Mouse (Mus musculus) limb, embryonic 11.5 days (tissue): ENCODE data around the gene Mettl26. TPM values are rescaled to one million over a fixed set of nuclear protein-coding genes. Genes with fewer than 3 reads are reported as not detected.

Experiments
- ATAC-seq: fragments of 200-750 bp; cut with Nextera tagmentation; 2 replicates; pipeline ENCODE4 v1.8.0; 2017; ENCODE audit warnings: low read depth; ENCODE audit not compliant: insufficient number of reproducible peaks, low FRiP score, low TSS enrichment
- DNase-seq: peaks from one replicate; pipeline ENCODE4 v3.0.0-alpha.2; 2015; ENCODE audit warnings: low spot score
- H3K27ac ChIP-seq: fragments of 300-500 bp; sonication (generic); replicated peaks from 2 replicates; pipeline ENCODE4 v1.5.1; 2014; ENCODE audit warnings: low read depth, mild to moderate bottlenecking, low read length
- H3K27me3 ChIP-seq: fragments of 300-500 bp; sonication (generic); 2 replicates; pipeline ENCODE4 v1.6.1; 2014; ENCODE audit warnings: mild to moderate bottlenecking, low read length, mixed read lengths; ENCODE audit not compliant: control insufficient read depth, insufficient read depth
- H3K36me3 ChIP-seq: fragments of 300-500 bp; sonication (generic); 2 replicates; pipeline ENCODE4 v1.6.1; 2014; ENCODE audit warnings: mild to moderate bottlenecking, low read length, moderate library complexity, mixed read lengths; ENCODE audit not compliant: control insufficient read depth, insufficient read depth
- H3K4me1 ChIP-seq: fragments of 300-500 bp; sonication (generic); 2 replicates; pipeline ENCODE4 v1.6.1; 2014; ENCODE audit warnings: low read length, mixed read lengths; ENCODE audit not compliant: control insufficient read depth, insufficient read depth
- H3K4me2 ChIP-seq: fragments of 300-500 bp; sonication (generic); 2 replicates; pipeline ENCODE4 v1.6.1; 2014; ENCODE audit warnings: low read depth, mild to moderate bottlenecking, moderate library complexity; ENCODE audit not compliant: severe bottlenecking
- H3K4me3 ChIP-seq: fragments of 300-500 bp; sonication (generic); 2 replicates; pipeline ENCODE4 v1.5.1; 2014; ENCODE audit warnings: low read depth, low read length
- H3K9ac ChIP-seq: fragments of 300-500 bp; sonication (generic); 2 replicates; pipeline ENCODE4 v1.6.1; 2014; ENCODE audit warnings: mild to moderate bottlenecking, low read length
- H3K9me3 ChIP-seq: fragments of 300-500 bp; sonication (generic); 2 replicates; pipeline ENCODE4 v1.6.1; 2016; ENCODE audit warnings: low read length; ENCODE audit not compliant: control insufficient read depth
- WGBS: fragments of 180-500 bp; shearing (Covaris S2); extraction: QIAGEN DNeasy Blood & Tissue Kit; methylation state at CpG from one replicate; pipeline ENCODE4 v1.1.7; 2014; 5-methylcytosine and 5-hydroxymethylcytosine counted together
- polyA plus RNA-seq: library from polyadenylated mRNA; unstranded; fragments of >200 nt; fragmentation: Nextera tagmentation; extraction: Ambion mirVana; gene quantifications from 2 replicates; pipeline ENCODE4 v1.2.1, GENCODE M21; 2014

The Mettl26 gene
- polyA plus RNA-seq, 1 experiment from 2014 or later, result 60.9 TPM

- peaks cover 26% of the 10 kb centered on the region for H3K4me1 ChIP-seq
- 70% methylated on average over 10 of the region's 10 CpGs for WGBS
- no peak overlapping the region for H3K9ac ChIP-seq
- peak overlapping the region; percentile 76 for H3K4me3 ChIP-seq
- no peaks in the 10 kb centered on the region for H3K27me3 ChIP-seq
- H3K27ac ChIP-seq, result no peak overlapping the region
- DNase-seq (no peak), ATAC-seq (no peak)
- H3K4me2 ChIP-seq, result peak overlapping the region; percentile 88
- no peaks in the 10 kb centered on the region for H3K9me3 ChIP-seq
- 0 out of 2 replicates have a peak, but pooled peaks cover 4% of the 10 kb centered on the region for H3K36me3 ChIP-seq
Measured at GRCm38 (mm10) chr17:25876347-25876915, 1.6 kb downstream of the Mettl26 start.

GRCm38 (mm10) chr17:25877025-25877424 lies 2.2 kb downstream of the Mettl26 start:
- ATAC-seq, result no peak
- 94% methylated on average over 3 of the region's 3 CpGs for WGBS
- Histone ChIP-seq H3K9ac (no peak overlapping the region), H3K27me3 (no peaks in the 10 kb centered on the region), H3K4me2 (no peak overlapping the region), H3K9me3 (no peaks in the 10 kb centered on the region), H3K27ac (no peak overlapping the region), H3K4me3 (no peak overlapping the region), H3K4me1 (peaks cover 32% of the 10 kb centered on the region), H3K36me3 (peaks cover 4% of the 10 kb centered on the region; the same call in 1 of the 2 replicates)
- no peak for DNase-seq

GRCm38 (mm10) chr17:25877741-25878610 lies 3.1 kb downstream of the Mettl26 start:
- Histone ChIP-seq H3K36me3 (peaks cover 4% of the 10 kb centered on the region; the same call in 1 of the 2 replicates), H3K9ac (no peak overlapping the region), H3K4me3 (no peak overlapping the region), H3K27ac (no peak overlapping the region), H3K4me1 (peaks cover 37% of the 10 kb centered on the region), H3K4me2 (no peak overlapping the region), H3K27me3 (no peaks in the 10 kb centered on the region), H3K9me3 (no peaks in the 10 kb centered on the region)
- no peak for DNase-seq
- no peak for ATAC-seq
- 92% methylated on average over 32 of the region's 32 CpGs for WGBS

GRCm38 (mm10) chr17:25878611-25879180 lies 3.8 kb downstream of the Mettl26 start:
- Histone ChIP-seq H3K9me3 (no peaks in the 10 kb centered on the region), H3K4me1 (peaks cover 37% of the 10 kb centered on the region), H3K27ac (no peak overlapping the region), H3K27me3 (no peaks in the 10 kb centered on the region), H3K4me2 (no peak overlapping the region), H3K9ac (no peak overlapping the region), H3K36me3 (peaks cover 8% of the 10 kb centered on the region), H3K4me3 (no peak overlapping the region)
- no peak for ATAC-seq
- no peak for DNase-seq
- 89% methylated on average over 19 of the region's 19 CpGs for WGBS

- Histone ChIP-seq H3K4me2 (no peak overlapping the region), H3K4me1 (peaks cover 37% of the 10 kb centered on the region), H3K36me3 (peaks cover 11% of the 10 kb centered on the region), H3K9ac (no peak overlapping the region), H3K9me3 (no peaks in the 10 kb centered on the region), H3K4me3 (no peak overlapping the region), H3K27ac (no peak overlapping the region), H3K27me3 (no peaks in the 10 kb centered on the region)
- ATAC-seq (no peak), DNase-seq (no peak)
- WGBS, result 66% methylated on average over 4 of the region's 4 CpGs
Measured at GRCm38 (mm10) chr17:25879261-25879660, 4.4 kb downstream of the Mettl26 start.

GRCm38 (mm10) chr17:25879750-25880149 lies 4.9 kb downstream of the Mettl26 start:
- no peak overlapping the region for H3K4me3 ChIP-seq
- no peak overlapping the region for H3K4me2 ChIP-seq
- no peak for ATAC-seq
- 70% methylated on average over 8 of the region's 8 CpGs for WGBS
- H3K27ac ChIP-seq, result no peak overlapping the region
- H3K27me3 ChIP-seq, result no peaks in the 10 kb centered on the region
- no peaks in the 10 kb centered on the region for H3K9me3 ChIP-seq
- H3K9ac ChIP-seq, result no peak overlapping the region
- H3K4me1 ChIP-seq, result peaks cover 37% of the 10 kb centered on the region
- peaks cover 11% of the 10 kb centered on the region for H3K36me3 ChIP-seq
- DNase-seq, result no peak

GRCm38 (mm10) chr17:25880196-25880910 lies 5.5 kb downstream of the Mettl26 start, which contains the start of gene Wfikkn1:
Wfikkn1 (minus strand) TSS chr17:25880858.
- Histone ChIP-seq H3K9ac (no peak within 1 kb of the TSS), H3K4me1 (peaks cover 37% of the 10 kb centered on the region)

More at GRCm38 (mm10) chr17:25880196-25880910, 5.5 kb downstream of the Mettl26 start, which contains the start of gene Wfikkn1:
- DNase-seq, result no peak
- Histone ChIP-seq H3K27ac (peak within 1 kb of the TSS; percentile 68), H3K9me3 (no peaks in the 10 kb centered on the region), H3K4me3 (no peak within 1 kb of the TSS), H3K27me3 (no peaks in the 10 kb centered on the region), H3K36me3 (peaks cover 11% of the 10 kb centered on the region), H3K4me2 (0 out of 2 replicates have a peak within 1 kb of the TSS, but pooled peaks have one; percentile 15)
- WGBS, result 28% methylated on average over 5 of the region's 5 CpGs
- ATAC-seq, result no peak
